9 mouse cellular contexts compared by ENCODE assay signal in the genomic region with DNA sequence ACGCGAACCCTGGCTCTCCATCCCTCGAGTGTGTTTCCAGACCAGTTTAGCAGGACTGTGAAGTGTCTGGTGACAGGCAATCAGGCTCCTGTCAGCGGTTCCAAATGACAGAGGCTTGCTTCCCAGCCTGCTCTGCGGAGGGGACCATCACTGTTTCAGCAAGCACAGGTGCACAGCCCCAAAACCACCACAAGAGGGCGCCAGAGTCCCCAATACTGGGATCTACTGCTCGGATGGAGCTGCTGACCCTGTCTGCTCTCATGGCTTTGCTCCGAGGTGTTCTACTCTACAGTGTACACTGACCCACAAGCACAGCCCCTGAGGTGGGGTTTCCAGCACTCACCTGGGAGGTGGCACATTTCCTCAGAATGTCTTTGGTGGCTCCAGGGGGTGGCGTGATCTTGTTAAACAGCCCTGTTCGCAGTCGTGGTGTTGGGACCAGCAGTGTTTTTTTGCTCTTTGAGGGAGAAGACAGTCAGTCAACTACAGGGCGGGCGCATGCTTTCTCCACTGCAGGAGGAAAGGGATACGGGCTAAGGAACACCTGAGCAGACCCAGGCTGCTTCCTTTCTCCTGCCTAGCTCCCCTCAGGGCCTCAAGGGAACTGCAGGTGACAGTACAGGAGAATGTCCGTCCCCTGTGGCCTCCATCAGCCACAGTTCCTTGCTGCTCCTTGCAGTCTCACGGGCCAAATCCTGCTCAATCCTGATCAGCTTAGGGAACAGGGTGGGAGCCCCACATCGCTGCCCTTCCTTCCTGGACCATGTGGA. TPM values are rescaled to one million over a fixed set of nuclear protein-coding genes. Genes with fewer than 3 reads are reported as not detected.
A peak's percentile ranks its signal among the peaks of the same experiment; 100 is the strongest.
DNase-seq lines count a peak whose midpoint lies in the region; ATAC-seq and TF ChIP-seq lines count a peak whose summit lies in the region.
"Had no signal": no experiment of that assay in that cellular context is flagged by ENCODE, and none has a peak within 500 bp of the region (broad histone marks: within the 10 kb centered on the region; RNA-seq: fewer than 3 reads in every experiment).

No protein-coding gene starts in this region.

- TF ChIP-seq CTCF in gastrocnemius, adult 2 months (IDR thresholded peaks at IDR 0.05): peak; percentile 100
- peak; percentile 98 for TF ChIP-seq CTCF in intestine, postnatal 0 days (IDR thresholded peaks at IDR 0.05; ENCODE audit: low read depth)

- peak; percentile 78 for DNase-seq in urinary bladder, postnatal 25 days (ENCODE audit: low spot score)
- no peak for DNase-seq in urinary bladder, adult 2 months (ENCODE audit: low spot score)
- DNase-seq in cerebellum, postnatal 14 days: peak; percentile 85 to 93
- DNase-seq in gastrocnemius, adult 2 months: peak; percentile 75
- peak; percentile 60 to 67 for DNase-seq in left cerebral cortex, postnatal 25 days (ENCODE audit: low spot score in 2 of 2)
- DNase-seq in natural killer cell, adult 2 months (ENCODE audit: low spot score in 2 of 2): peak; percentile 62 to 73
- peak; percentile 59 for DNase-seq in testis, postnatal 14 days (ENCODE audit: low spot score)

- H3K9me3 ChIP-seq in intestine, postnatal 0 days (ENCODE audit: control insufficient read depth): no peaks in the 10 kb centered on the region
- H3K9me3 ChIP-seq: embryonic facial prominence, embryonic 15.5 days had no signal

- H3K27ac ChIP-seq in gastrocnemius, adult 2 months: no peak overlapping the region
- no peak overlapping the region for H3K27ac ChIP-seq in intestine, postnatal 0 days (ENCODE audit: low read depth, low read length)
- H3K27ac ChIP-seq: embryonic facial prominence, embryonic 15.5 days had no signal

- 0 out of 2 replicates have a peak, but pooled peaks cover 8% of the 10 kb centered on the region for H3K4me1 ChIP-seq in intestine, postnatal 0 days (replicated peaks; ENCODE audit: control insufficient read depth, insufficient read depth, low read length)

- 48% methylated on average over 17 of the region's 17 CpGs for WGBS in intestine, postnatal 0 days

- H3K27me3 ChIP-seq in intestine, postnatal 0 days (replicated peaks; ENCODE audit: control insufficient read depth, insufficient read depth, low read length): no peaks in the 10 kb centered on the region
- H3K27me3 ChIP-seq: embryonic facial prominence, embryonic 15.5 days had no signal

- ATAC-seq in intestine, postnatal 0 days: no peak

- H3K4me3 ChIP-seq in gastrocnemius, adult 2 months: no peak overlapping the region
- no peak overlapping the region for H3K4me3 ChIP-seq in intestine, postnatal 0 days (ENCODE audit: low read depth, low read length)
- H3K4me3 ChIP-seq: embryonic facial prominence, embryonic 15.5 days had no signal

- no peak overlapping the region for H3K9ac ChIP-seq in intestine, postnatal 0 days (ENCODE audit: low read depth, low read length)
- H3K9ac ChIP-seq: embryonic facial prominence, embryonic 15.5 days had no signal

- peaks cover 57% of the 10 kb centered on the region for H3K36me3 ChIP-seq in intestine, postnatal 0 days (ENCODE audit: control insufficient read depth, insufficient read depth)

- no peak overlapping the region for H3K4me2 ChIP-seq in intestine, postnatal 0 days (replicated peaks; ENCODE audit: low read depth)
- H3K4me2 ChIP-seq: embryonic facial prominence, embryonic 15.5 days had no signal

- intact Hi-C loops in gastrocnemius, adult 2 months (cut with DNase I): loop anchor here (10.0 kb wide), 1 partner anchor 429 kb away; no protein-coding TSS in a partner anchor
- intact Hi-C loops in left cerebral cortex, postnatal 25 days (cut with DNase I): no loop called here

RNA-seq across cellular contexts. Expression of gene Mthfsd, which starts 4.0 kb away (rescaled TPM):
- 95.5 and 139 TPM in 2 replicates for polyA plus RNA-seq in urinary bladder, adult 2 months (2012; rRNA removed)
- total RNA-seq in gastrocnemius, adult 2 months (2021): 10 to 100 TPM; 16.2 to 17.9 TPM
- 24.9 and 25.1 TPM in 2 replicates for polyA plus RNA-seq in intestine, postnatal 0 days (2015; fragmentation: Nextera tagmentation; extraction: Ambion mirVana)
- total RNA-seq in left cerebral cortex, postnatal 25 days (2021): 10 to 100 TPM; 38.3 to 40.7 TPM

RNA-seq across cellular contexts. Expression of gene Foxc2, which starts 11.7 kb away (rescaled TPM):
- 0.47 and 1.0 TPM in 2 replicates for polyA plus RNA-seq in urinary bladder, adult 2 months (2012; rRNA removed)
- under 1 TPM; 0.20 TPM for total RNA-seq in gastrocnemius, adult 2 months (2021)
- polyA plus RNA-seq in intestine, postnatal 0 days (2015; fragmentation: Nextera tagmentation; extraction: Ambion mirVana): 0.48 and 0.60 TPM in 2 replicates
- total RNA-seq in left cerebral cortex, postnatal 25 days (2021): 1 to 10 TPM; 1.8 to 2.1 TPM

RNA-seq across cellular contexts. Expression of gene Foxf1, which starts 20.0 kb away (rescaled TPM):
- polyA plus RNA-seq in urinary bladder, adult 2 months (2012; rRNA removed): 104 and 117 TPM in 2 replicates
- under 1 TPM; 0.10 to 0.14 TPM for total RNA-seq in gastrocnemius, adult 2 months (2021)
- 49.8 and 50.1 TPM in 2 replicates for polyA plus RNA-seq in intestine, postnatal 0 days (2015; fragmentation: Nextera tagmentation; extraction: Ambion mirVana)
- total RNA-seq in left cerebral cortex, postnatal 25 days (2021): 1 to 10 TPM in 1 of 2 experiments, under 1 TPM in 1; 0.87 to 1.1 TPM

RNA-seq across cellular contexts. Expression of gene Foxl1, which starts 23.5 kb away (rescaled TPM):
- polyA plus RNA-seq in urinary bladder, adult 2 months (2012; rRNA removed): 3.4 and 5.0 TPM in 2 replicates
- total RNA-seq in gastrocnemius, adult 2 months (2021): not detected
- polyA plus RNA-seq in intestine, postnatal 0 days (2015; fragmentation: Nextera tagmentation; extraction: Ambion mirVana): 2.6 and 2.8 TPM in 2 replicates
- total RNA-seq in left cerebral cortex, postnatal 25 days (2021): under 1 TPM; 0.16 to 0.30 TPM
